Mouse (Mus musculus) left cerebral cortex, adult 2 months (tissue): ENCODE data around the gene Foxo1. TPM values are rescaled to one million over a fixed set of nuclear protein-coding genes. Genes with fewer than 3 reads are reported as not detected.

Experiments used
- DNase-seq, 2 experiments: peaks; one replicate each; pipeline ENCODE4 v3.0.0; 2021 to 2022; ENCODE audit warnings: low spot score in 2 of 2, mixed read lengths in 1 of 2; ENCODE audit errors: extremely low spot score in 1 of 2
- H3K27ac ChIP-seq: fragments of 200-600 bp; 2 replicates; pipeline ENCODE4 v1.8.1; 2022
- H3K4me3 ChIP-seq: fragments of 200-600 bp; 2 replicates; pipeline ENCODE4 v1.8.1; 2022
- CTCF ChIP-seq: fragments of 200-600 bp; IDR thresholded peaks from 2 replicates; pipeline ENCODE4 v1.8.1; 2022; ENCODE audit warnings: antibody characterized with exemption, mild to moderate bottlenecking, moderate library complexity
- intact Hi-C: fragments of 180-260 bp; cut with DNase I; formaldehyde crosslinking; loops from one replicate; pipeline ENCODE4 v1.15.1; 2025
- total RNA-seq, 2 experiments: library from RNA; stranded (reverse); gene quantifications; 2 replicates each; pipeline ENCODE4 v1.2.3; 2021

The Foxo1 gene
- total RNA-seq, 2 experiments from 2014 or later: 10.3 to 13.8 TPM

GRCm38 (mm10) chr3:52390321-52390720, 122.2 kb downstream of the Foxo1 start:
- DNase-seq: no peak
- intact Hi-C loops: no loop called here
- no peak for TF ChIP-seq CTCF
- no peak overlapping the region for H3K27ac ChIP-seq
- H3K4me3 ChIP-seq: no peak overlapping the region

GRCm38 (mm10) chr3:52390766-52391665, 122.9 kb downstream of the Foxo1 start:
- H3K27ac ChIP-seq: no peak overlapping the region
- intact Hi-C loops: no loop called here

GRCm38 (mm10) chr3:52391897-52392296, 123.8 kb downstream of the Foxo1 start:
- DNase-seq: no peak
- TF ChIP-seq CTCF: no peak
- Histone ChIP-seq H3K4me3 (no peak overlapping the region), H3K27ac (no peak overlapping the region)
- intact Hi-C loops: no loop called here

More at GRCm38 (mm10) chr3:52390766-52391665, 122.9 kb downstream of the Foxo1 start:
- TF ChIP-seq CTCF: no peak
- no peak for DNase-seq
- no peak overlapping the region for H3K4me3 ChIP-seq

GRCm38 (mm10) chr3:52392521-52392920, 124.4 kb downstream of the Foxo1 start:
- Histone ChIP-seq H3K4me3 (no peak overlapping the region), H3K27ac (no peak overlapping the region)
- intact Hi-C loops: no loop called here
- no peak for DNase-seq
- no peak for TF ChIP-seq CTCF

- no peak for DNase-seq
- TF ChIP-seq CTCF: no peak
- no peak overlapping the region for H3K27ac ChIP-seq
- intact Hi-C loops: no loop called here
- H3K4me3 ChIP-seq: no peak overlapping the region
These were observed 125.0 kb downstream of the Foxo1 start for GRCm38 (mm10) chr3:52393171-52393570.

- H3K27ac ChIP-seq: no peak overlapping the region
- H3K4me3 ChIP-seq: no peak overlapping the region
- TF ChIP-seq CTCF: no peak
- DNase-seq: no peak
- intact Hi-C loops: no loop called here
These were observed 128.1 kb downstream of the Foxo1 start for GRCm38 (mm10) chr3:52396121-52396731.

- Histone ChIP-seq H3K27ac (no peak overlapping the region), H3K4me3 (no peak overlapping the region)
- TF ChIP-seq CTCF: no peak
- no peak for DNase-seq
- intact Hi-C loops: no loop called here
These were observed 128.9 kb downstream of the Foxo1 start for GRCm38 (mm10) chr3:52396951-52397615.

- DNase-seq: no peak
- H3K27ac ChIP-seq: no peak overlapping the region
- no peak for TF ChIP-seq CTCF
- intact Hi-C loops: no loop called here
- H3K4me3 ChIP-seq: no peak overlapping the region
These were observed 129.8 kb downstream of the Foxo1 start for GRCm38 (mm10) chr3:52397961-52398360.

- DNase-seq: no peak
- intact Hi-C loops: loop anchor here (5.0 kb wide), 1 partner anchor 133 kb away; the partner anchor contains the start of gene Foxo1
- no peak for TF ChIP-seq CTCF
- Histone ChIP-seq H3K4me3 (peak overlapping the region; percentile 37), H3K27ac (peak overlapping the region; percentile 57)
These were observed 132.4 kb downstream of the Foxo1 start for GRCm38 (mm10) chr3:52400284-52401161.

- no peak; the same call in 1 of the 2 replicates for TF ChIP-seq CTCF
- intact Hi-C loops: loop anchor here (5.0 kb wide), 1 partner anchor 134 kb away; the partner anchor contains the start of gene Foxo1
- peak overlapping the region; percentile 57 for H3K27ac ChIP-seq
- peak overlapping the region; percentile 37 for H3K4me3 ChIP-seq
- DNase-seq: peak; percentile 21 to 31
These were observed 133.2 kb downstream of the Foxo1 start for GRCm38 (mm10) chr3:52401162-52401928.

Other genes starting within 250 kb of the Foxo1 start
- 10 to 100 TPM; 10.3 to 10.9 TPM for gene Maml3, start 163.3 kb upstream of the Foxo1 start, total RNA-seq